Mouse (Mus musculus) G1E (cell line): ENCODE measurements at regions not wholly inside any gene's neighbourhood (a gene's known extent, or its start where the extent isn't known, plus 50 kb on each side); places are given as distances from the start of the nearest gene placed in this dataset.

Source experiments
- ATAC-seq: 2 replicates; pipeline ENCODE4 v1.8.0; 2016; ENCODE audit warnings: mild to moderate bottlenecking; ENCODE audit not compliant: insufficient number of reproducible peaks, poor library complexity, low FRiP score, severe bottlenecking; ENCODE audit errors: extremely low read depth
- DNase-seq: peaks from one replicate; pipeline ENCODE4 v3.0.0; 2012; ENCODE audit warnings: low spot score
- H3K27me3 ChIP-seq: 2 replicates; pipeline ENCODE4 v1.6.1; 2012; ENCODE audit warnings: mild to moderate bottlenecking, low read length, inconsistent platforms; ENCODE audit not compliant: insufficient read depth
- H3K36me3 ChIP-seq: replicated peaks from 2 replicates; pipeline ENCODE3; 2012; ENCODE audit warnings: mild to moderate bottlenecking, inconsistent platforms
- H3K4me1 ChIP-seq: 2 replicates; pipeline ENCODE4 v1.6.1; 2012; ENCODE audit warnings: low read depth, low read length, inconsistent platforms, mixed read lengths; ENCODE audit not compliant: insufficient read depth
- H3K4me3 ChIP-seq: 2 replicates; pipeline ENCODE4 v1.5.1; 2012; ENCODE audit warnings: low read depth, mild to moderate bottlenecking, inconsistent platforms, low read length, moderate library complexity, mixed read lengths
- H3K9me3 ChIP-seq: replicated peaks from 2 replicates; pipeline ENCODE4 v1.6.1; 2012; ENCODE audit warnings: inconsistent platforms
- CTCF ChIP-seq: IDR thresholded peaks from 2 replicates; pipeline ENCODE4 v1.5.1; 2012; ENCODE audit warnings: low read depth, low read length, inconsistent platforms, mixed read lengths
- GATA1 ChIP-seq: IDR thresholded peaks from 2 replicates; pipeline ENCODE4 v1.6.1; 2012; ENCODE audit warnings: borderline replicate concordance, low read length, inconsistent platforms, mixed read lengths
- GATA2 ChIP-seq: IDR thresholded peaks from 2 replicates; pipeline ENCODE4 v1.6.1; 2012; ENCODE audit warnings: low read depth, low read length, inconsistent platforms, borderline replicate concordance
- POLR2AphosphoS5 ChIP-seq: IDR thresholded peaks from 2 replicates; pipeline ENCODE4 v1.6.1; 2012; ENCODE audit warnings: low read depth, low read length, inconsistent platforms; ENCODE audit not compliant: insufficient replicate concordance
- TAL1 ChIP-seq: conservative IDR thresholded peaks from 2 replicates; pipeline ENCODE4 v1.6.1; 2012; ENCODE audit warnings: low read depth, low read length, inconsistent platforms, mixed read lengths

- no peaks in the 10 kb centered on the region for H3K4me1 ChIP-seq
- ATAC-seq (no peak), DNase-seq (no peak)
- no peaks in the 10 kb centered on the region for H3K9me3 ChIP-seq
- H3K4me3 ChIP-seq = no peak overlapping the region
- H3K27me3 ChIP-seq = peaks cover 8% of the 10 kb centered on the region; the same call in 1 of the 2 replicates
- H3K36me3 ChIP-seq = no peaks in the 10 kb centered on the region
- TF ChIP-seq TAL1 (no peak), POLR2AphosphoS5 (no peak), CTCF (no peak), GATA1 (no peak), GATA2 (no peak)
Measured at GRCm38 (mm10) chr11:24671662-24672061, 593.8 kb downstream of the Bcl11a start.

- no peaks in the 10 kb centered on the region for H3K9me3 ChIP-seq
- no peak for ATAC-seq
- TF ChIP-seq GATA2 = no peak
- TF ChIP-seq GATA1 = no peak
- TF ChIP-seq POLR2AphosphoS5 = no peak
- no peak for TF ChIP-seq TAL1
- TF ChIP-seq CTCF = no peak
Measured at GRCm38 (mm10) chr11:24673248-24674207, 595.7 kb downstream of the Bcl11a start.

DNA sequence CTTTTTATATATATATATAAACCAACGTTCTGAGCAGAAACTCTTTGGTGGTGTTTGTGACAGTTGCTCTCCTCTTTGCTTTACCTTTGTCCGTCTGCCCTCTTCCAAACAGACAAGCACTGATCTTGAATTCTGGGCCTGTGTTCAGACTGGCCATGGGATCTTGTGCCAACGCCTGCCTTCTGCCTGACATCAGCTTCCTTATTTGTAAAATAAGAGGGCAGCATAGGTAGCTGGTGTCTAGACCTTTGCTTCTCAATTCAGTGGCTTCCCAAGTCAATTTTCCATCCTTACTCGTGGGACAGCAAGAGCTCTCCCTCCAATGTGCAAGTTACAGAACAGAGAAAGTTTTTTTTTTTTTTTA lies 596.3 kb downstream of the Bcl11a start:
- Histone ChIP-seq H3K36me3 (no peaks in the 10 kb centered on the region), H3K27me3 (peaks cover 8% of the 10 kb centered on the region; the same call in 1 of the 2 replicates), H3K4me1 (no peaks in the 10 kb centered on the region), H3K4me3 (no peak overlapping the region), H3K9me3 (no peaks in the 10 kb centered on the region)
- DNase-seq (no peak), ATAC-seq (no peak)
- TF ChIP-seq GATA2 (no peak), CTCF (no peak), POLR2AphosphoS5 (no peak), GATA1 (no peak), TAL1 (no peak)

More at GRCm38 (mm10) chr11:24673248-24674207, 595.7 kb downstream of the Bcl11a start:
- Histone ChIP-seq H3K27me3 (peaks cover 8% of the 10 kb centered on the region; the same call in 1 of the 2 replicates), H3K4me3 (no peak overlapping the region), H3K36me3 (no peaks in the 10 kb centered on the region), H3K4me1 (no peaks in the 10 kb centered on the region)
- no peak for DNase-seq

DNA sequence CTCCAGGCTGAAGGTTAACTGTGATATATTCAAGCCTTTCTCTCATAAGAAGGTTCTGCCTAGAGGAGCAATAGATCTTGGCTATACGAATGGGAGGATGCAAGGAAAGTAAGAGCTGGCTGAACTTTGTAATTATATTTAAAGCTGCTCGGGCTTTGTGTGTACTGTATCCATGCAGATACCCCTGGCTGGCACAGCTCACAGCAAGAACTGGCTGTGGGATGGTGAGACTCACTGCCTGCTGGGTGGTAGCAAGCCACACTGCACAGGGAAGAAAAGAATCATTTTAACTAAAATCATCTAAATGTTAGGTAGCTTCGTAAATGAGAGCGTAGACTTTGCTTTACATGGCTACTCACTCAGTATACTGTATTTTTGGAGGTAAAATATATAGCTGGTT lies 599.2 kb downstream of the Bcl11a start:
- H3K27me3 ChIP-seq = no peaks in the 10 kb centered on the region; the same call in 1 of the 2 replicates
- no peak overlapping the region for H3K4me3 ChIP-seq
- H3K4me1 ChIP-seq = no peaks in the 10 kb centered on the region
- DNase-seq (no peak), ATAC-seq (no peak)
- H3K9me3 ChIP-seq = no peaks in the 10 kb centered on the region
- no peaks in the 10 kb centered on the region for H3K36me3 ChIP-seq
- TF ChIP-seq POLR2AphosphoS5 (no peak), TAL1 (no peak), GATA1 (no peak), CTCF (no peak)

- no peak overlapping the region for H3K4me3 ChIP-seq
- H3K27me3 ChIP-seq = no peaks in the 10 kb centered on the region; the same call in 1 of the 2 replicates
- H3K4me1 ChIP-seq = no peaks in the 10 kb centered on the region
- DNase-seq = no peak
- no peak for ATAC-seq
- H3K36me3 ChIP-seq = no peaks in the 10 kb centered on the region
- no peak for TF ChIP-seq TAL1
- TF ChIP-seq CTCF = no peak
- TF ChIP-seq GATA1 = no peak
- TF ChIP-seq GATA2 = no peak
- no peak for TF ChIP-seq POLR2AphosphoS5
- no peaks in the 10 kb centered on the region for H3K9me3 ChIP-seq
Measured at GRCm38 (mm10) chr11:24679581-24679980, 601.7 kb downstream of the Bcl11a start.

GRCm38 (mm10) chr11:24682423-24682822 lies 604.6 kb downstream of the Bcl11a start:
- ATAC-seq (no peak), DNase-seq (no peak)
- H3K4me3 ChIP-seq = no peak overlapping the region
- H3K9me3 ChIP-seq = no peaks in the 10 kb centered on the region
- TF ChIP-seq GATA2 (no peak), TAL1 (no peak), CTCF (no peak), POLR2AphosphoS5 (no peak), GATA1 (no peak)
- no peaks in the 10 kb centered on the region; the same call in 1 of the 2 replicates for H3K27me3 ChIP-seq
- H3K36me3 ChIP-seq = no peaks in the 10 kb centered on the region
- H3K4me1 ChIP-seq = no peaks in the 10 kb centered on the region
